Mouse (Mus musculus) limb, embryonic 11.5 days (tissue): ENCODE results near the gene Cav2. TPM values are rescaled to one million over a fixed set of nuclear protein-coding genes. Genes with fewer than 3 reads are reported as not detected.
A peak's percentile ranks its signal among the peaks of the same experiment; 100 is the strongest.

Experiments used
- ATAC-seq: fragments of 200-750 bp; cut with Nextera tagmentation; 2 replicates; pipeline ENCODE4 v1.8.0; 2017; ENCODE audit warnings: low read depth; ENCODE audit not compliant: insufficient number of reproducible peaks, low FRiP score, low TSS enrichment
- DNase-seq: peaks from one replicate; pipeline ENCODE4 v3.0.0-alpha.2; 2015; ENCODE audit warnings: low spot score
- H3K27ac ChIP-seq: fragments of 300-500 bp; sonication (generic); replicated peaks from 2 replicates; pipeline ENCODE4 v1.5.1; 2014; ENCODE audit warnings: low read depth, mild to moderate bottlenecking, low read length
- H3K27me3 ChIP-seq: fragments of 300-500 bp; sonication (generic); 2 replicates; pipeline ENCODE4 v1.6.1; 2014; ENCODE audit warnings: mild to moderate bottlenecking, low read length, mixed read lengths; ENCODE audit not compliant: control insufficient read depth, insufficient read depth
- H3K36me3 ChIP-seq: fragments of 300-500 bp; sonication (generic); 2 replicates; pipeline ENCODE4 v1.6.1; 2014; ENCODE audit warnings: mild to moderate bottlenecking, low read length, moderate library complexity, mixed read lengths; ENCODE audit not compliant: control insufficient read depth, insufficient read depth
- H3K4me1 ChIP-seq: fragments of 300-500 bp; sonication (generic); 2 replicates; pipeline ENCODE4 v1.6.1; 2014; ENCODE audit warnings: low read length, mixed read lengths; ENCODE audit not compliant: control insufficient read depth, insufficient read depth
- H3K4me2 ChIP-seq: fragments of 300-500 bp; sonication (generic); 2 replicates; pipeline ENCODE4 v1.6.1; 2014; ENCODE audit warnings: low read depth, mild to moderate bottlenecking, moderate library complexity; ENCODE audit not compliant: severe bottlenecking
- H3K4me3 ChIP-seq: fragments of 300-500 bp; sonication (generic); 2 replicates; pipeline ENCODE4 v1.5.1; 2014; ENCODE audit warnings: low read depth, low read length
- H3K9ac ChIP-seq: fragments of 300-500 bp; sonication (generic); 2 replicates; pipeline ENCODE4 v1.6.1; 2014; ENCODE audit warnings: mild to moderate bottlenecking, low read length
- H3K9me3 ChIP-seq: fragments of 300-500 bp; sonication (generic); 2 replicates; pipeline ENCODE4 v1.6.1; 2016; ENCODE audit warnings: low read length; ENCODE audit not compliant: control insufficient read depth
- WGBS: fragments of 180-500 bp; shearing (Covaris S2); extraction: QIAGEN DNeasy Blood & Tissue Kit; methylation state at CpG from one replicate; pipeline ENCODE4 v1.1.7; 2014; 5-methylcytosine and 5-hydroxymethylcytosine counted together
- polyA plus RNA-seq: library from polyadenylated mRNA; unstranded; fragments of >200 nt; fragmentation: Nextera tagmentation; extraction: Ambion mirVana; gene quantifications from 2 replicates; pipeline ENCODE4 v1.2.1, GENCODE M21; 2014

The Cav2 gene
- polyA plus RNA-seq, 1 experiment from 2014 or later, result 7.2 TPM

- WGBS, result 76% methylated on average over 15 of the region's 15 CpGs
- DNase-seq (no peak), ATAC-seq (no peak)
- H3K4me3 ChIP-seq, result no peak overlapping the region
- H3K9ac ChIP-seq, result no peak overlapping the region
- H3K27ac ChIP-seq, result no peak overlapping the region
- no peaks in the 10 kb centered on the region for H3K27me3 ChIP-seq
- H3K4me2 ChIP-seq, result no peak overlapping the region
- H3K36me3 ChIP-seq, result no peaks in the 10 kb centered on the region
- H3K9me3 ChIP-seq, result no peaks in the 10 kb centered on the region
- H3K4me1 ChIP-seq, result no peaks in the 10 kb centered on the region
Measured at GRCm38 (mm10) chr6:17316294-17317166, 35.5 kb downstream of the Cav2 start.

GRCm38 (mm10) chr6:17317167-17317524 is 36.2 kb downstream of the Cav2 start:
- Histone ChIP-seq H3K27ac (no peak overlapping the region), H3K36me3 (no peaks in the 10 kb centered on the region), H3K27me3 (no peaks in the 10 kb centered on the region), H3K9ac (no peak overlapping the region), H3K9me3 (no peaks in the 10 kb centered on the region), H3K4me3 (no peak overlapping the region), H3K4me1 (no peaks in the 10 kb centered on the region), H3K4me2 (no peak overlapping the region)
- DNase-seq (no peak), ATAC-seq (no peak)
- WGBS, result 76% methylated on average over 1 of the region's 1 CpGs

DNA sequence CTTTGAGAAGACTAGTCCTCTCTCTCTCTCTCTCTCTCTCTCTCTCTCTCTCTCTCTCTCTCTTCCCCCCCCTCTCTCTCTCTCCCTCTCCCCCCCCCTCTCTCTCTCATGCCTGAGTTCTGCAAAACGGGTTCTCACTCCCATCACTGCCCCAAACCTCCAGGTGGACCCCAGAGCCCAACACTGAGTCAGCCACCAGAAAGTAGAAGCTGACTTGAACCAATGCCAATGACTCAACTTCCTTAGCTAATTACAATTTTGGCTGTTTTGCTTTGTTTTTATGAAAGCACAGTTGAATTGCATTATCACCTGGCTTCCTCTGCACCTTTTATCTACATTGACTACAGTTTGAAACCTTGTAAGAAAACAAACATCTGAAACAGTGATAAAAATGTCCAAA is 37.0 kb downstream of the Cav2 start:
- WGBS, result 38% methylated on average over 1 of the region's 1 CpGs
- H3K4me1 ChIP-seq, result no peaks in the 10 kb centered on the region
- no peak overlapping the region for H3K9ac ChIP-seq
- no peak for DNase-seq
- H3K4me3 ChIP-seq, result no peak overlapping the region
- H3K36me3 ChIP-seq, result no peaks in the 10 kb centered on the region
- H3K4me2 ChIP-seq, result no peak overlapping the region
- no peak overlapping the region for H3K27ac ChIP-seq
- H3K9me3 ChIP-seq, result no peaks in the 10 kb centered on the region
- no peak for ATAC-seq
- H3K27me3 ChIP-seq, result no peaks in the 10 kb centered on the region

GRCm38 (mm10) chr6:17321976-17322375 is 41.0 kb downstream of the Cav2 start:
- Histone ChIP-seq H3K27me3 (no peaks in the 10 kb centered on the region), H3K4me1 (no peaks in the 10 kb centered on the region), H3K4me3 (no peak overlapping the region), H3K9me3 (no peaks in the 10 kb centered on the region), H3K9ac (no peak overlapping the region), H3K4me2 (no peak overlapping the region), H3K27ac (no peak overlapping the region), H3K36me3 (no peaks in the 10 kb centered on the region)
- DNase-seq (no peak), ATAC-seq (no peak)
- 72% methylated on average over 6 of the region's 6 CpGs for WGBS

GRCm38 (mm10) chr6:17327216-17327615 is 46.2 kb downstream of the Cav2 start:
- no peaks in the 10 kb centered on the region for H3K9me3 ChIP-seq
- H3K27me3 ChIP-seq, result no peaks in the 10 kb centered on the region
- 49% methylated on average over 11 of the region's 11 CpGs for WGBS
- no peak overlapping the region for H3K4me3 ChIP-seq
- no peaks in the 10 kb centered on the region for H3K36me3 ChIP-seq
- no peak overlapping the region for H3K4me2 ChIP-seq
- no peak overlapping the region for H3K9ac ChIP-seq
- DNase-seq (peak; percentile 33), ATAC-seq (no peak)
- H3K4me1 ChIP-seq, result no peaks in the 10 kb centered on the region
- H3K27ac ChIP-seq, result no peak overlapping the region

- no peak overlapping the region for H3K9ac ChIP-seq
- H3K4me2 ChIP-seq, result no peak overlapping the region
- no peaks in the 10 kb centered on the region for H3K36me3 ChIP-seq
- WGBS, result 86% methylated on average over 3 of the region's 3 CpGs
- no peaks in the 10 kb centered on the region for H3K9me3 ChIP-seq
- DNase-seq (no peak), ATAC-seq (no peak)
- no peaks in the 10 kb centered on the region for H3K27me3 ChIP-seq
- no peaks in the 10 kb centered on the region for H3K4me1 ChIP-seq
- no peak overlapping the region for H3K4me3 ChIP-seq
- no peak overlapping the region for H3K27ac ChIP-seq
Measured at GRCm38 (mm10) chr6:17329801-17330200, 48.8 kb downstream of the Cav2 start.

DNA sequence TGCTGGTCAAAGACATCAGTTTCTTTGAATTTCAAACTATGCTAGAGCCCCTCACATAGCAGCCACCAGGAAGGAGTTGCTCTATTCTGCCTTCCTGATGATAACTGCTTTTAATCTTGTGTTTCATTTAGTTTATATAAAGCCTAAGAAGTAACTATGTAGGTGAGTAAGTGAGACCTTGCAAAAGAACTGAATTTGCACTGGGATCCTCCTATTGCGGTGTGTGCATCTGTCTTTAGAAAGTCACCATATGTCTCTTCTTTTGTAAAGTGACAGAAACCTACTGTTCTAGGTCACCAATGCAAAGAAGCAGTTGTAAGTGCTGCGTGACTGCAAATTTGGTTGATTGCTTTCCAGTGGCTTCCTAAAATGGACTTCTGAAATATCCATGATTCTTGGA is 56.7 kb downstream of the Cav2 start:
- Histone ChIP-seq H3K4me1 (no peaks in the 10 kb centered on the region), H3K4me2 (no peak overlapping the region), H3K27ac (no peak overlapping the region), H3K9ac (no peak overlapping the region), H3K27me3 (no peaks in the 10 kb centered on the region), H3K9me3 (no peaks in the 10 kb centered on the region), H3K4me3 (no peak overlapping the region), H3K36me3 (no peaks in the 10 kb centered on the region)
- ATAC-seq, result no peak
- DNase-seq, result no peak
- 93% methylated on average over 2 of the region's 2 CpGs for WGBS
